Mouse (Mus musculus) embryo, embryonic 10 days (tissue): Measurements from ENCODE around the gene Spred3.

Experiments
- DNase-seq: peaks from one replicate; pipeline ENCODE4 v3.0.0-alpha.2; 2015; ENCODE audit warnings: low spot score

The Spred3 gene

DNA sequence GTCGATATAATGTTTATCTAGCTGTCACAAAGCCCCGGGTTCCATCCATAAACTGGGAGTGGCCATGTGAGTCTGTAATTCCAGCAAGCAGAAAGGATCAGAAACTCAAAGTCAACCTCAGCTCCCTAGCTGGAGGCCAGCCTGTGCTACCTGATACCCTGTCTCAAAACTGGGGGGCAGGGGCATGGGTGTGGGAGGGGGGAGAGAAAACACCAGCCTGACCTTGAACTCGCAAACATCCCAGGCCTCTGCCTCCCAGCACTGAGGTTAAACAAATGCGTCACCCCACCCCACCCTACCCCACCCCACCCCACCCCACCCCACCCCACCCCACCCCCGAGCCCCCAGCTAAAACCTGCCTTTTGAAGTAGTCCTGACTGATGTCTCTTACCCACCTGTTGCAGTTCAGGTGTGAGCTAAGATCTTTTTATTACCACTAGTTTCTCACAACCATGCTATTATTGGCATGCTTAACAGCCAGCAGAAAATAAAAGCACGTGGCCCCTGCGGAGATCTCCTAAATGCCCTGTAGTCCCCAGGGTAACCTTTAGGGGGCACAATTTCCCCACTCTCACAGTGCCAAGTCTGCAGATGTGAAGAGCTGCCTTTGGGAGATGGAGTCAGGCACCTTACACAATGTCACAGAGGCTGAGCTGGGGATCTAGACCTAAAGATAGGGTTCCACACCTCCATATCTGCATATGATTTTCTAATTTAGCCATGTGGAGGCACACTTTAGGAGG is 43.9 kb downstream of the Spred3 start:
- DNase-seq, result peak; percentile 65

DNA sequence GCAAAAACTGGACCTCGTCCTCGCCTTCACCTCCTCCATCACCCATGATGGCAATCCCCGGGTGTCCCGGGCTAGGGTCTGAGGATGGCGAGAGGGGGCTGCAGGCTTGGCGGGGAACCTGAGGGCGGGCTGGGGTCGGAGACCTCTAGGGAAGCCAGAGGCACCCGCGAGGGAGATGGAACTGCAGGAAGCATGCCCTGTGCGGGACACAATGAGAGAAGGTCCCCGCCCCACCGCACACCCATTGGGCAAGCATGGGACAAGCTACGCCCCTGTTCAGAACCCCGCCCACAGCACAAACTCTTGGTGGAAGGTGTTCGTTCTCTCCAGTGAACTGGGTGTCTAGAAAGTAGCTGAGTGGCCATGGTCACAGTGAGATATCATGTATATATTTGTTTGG is 45.2 kb downstream of the Spred3 start, which contains the start of gene Ryr1:
Gene Ryr1 (minus strand): TSS at position 210 of the 400 bp plus-strand sequence.
- peak; percentile 91 for DNase-seq

DNA sequence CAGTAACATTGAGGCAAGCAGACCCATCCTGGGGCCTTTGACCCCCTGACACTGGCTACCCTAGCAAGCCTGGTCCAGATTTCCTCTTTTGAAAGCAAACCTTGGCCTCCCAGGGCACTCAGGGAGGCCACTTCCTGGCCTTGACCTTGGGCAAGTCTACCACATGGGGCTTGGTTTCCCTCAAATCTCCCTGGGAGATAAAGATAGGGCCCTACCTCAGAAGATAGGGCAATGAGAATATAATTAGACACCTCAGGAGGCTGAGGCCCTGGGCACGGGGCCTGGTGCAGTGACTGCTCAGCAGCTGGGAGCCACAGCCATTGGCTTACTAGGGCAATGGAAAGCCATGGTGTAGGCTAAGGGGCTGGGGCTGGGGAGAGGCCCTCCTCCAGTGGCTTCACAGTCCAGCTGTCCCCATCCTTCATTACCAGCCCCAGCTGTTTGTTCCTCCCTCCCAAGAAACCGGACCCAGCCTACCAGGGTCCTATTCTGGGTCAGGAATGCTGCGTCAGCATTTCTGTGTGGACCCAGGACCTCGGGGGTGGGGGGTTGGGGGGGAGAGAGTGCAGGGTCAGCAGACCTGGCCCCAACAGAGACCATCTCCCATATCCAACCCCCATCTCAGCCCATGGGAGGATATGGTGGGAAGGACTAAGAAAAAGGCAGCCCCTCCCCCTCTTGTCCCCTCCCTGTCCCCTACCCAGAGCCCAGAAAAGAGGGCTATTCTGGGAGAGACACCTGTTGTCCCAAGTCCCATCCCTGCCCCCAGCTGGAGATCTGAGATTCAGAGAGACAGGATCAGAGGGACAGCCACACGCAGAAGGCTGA is 46.5 kb downstream of the Spred3 start:
- DNase-seq, result no peak

DNA sequence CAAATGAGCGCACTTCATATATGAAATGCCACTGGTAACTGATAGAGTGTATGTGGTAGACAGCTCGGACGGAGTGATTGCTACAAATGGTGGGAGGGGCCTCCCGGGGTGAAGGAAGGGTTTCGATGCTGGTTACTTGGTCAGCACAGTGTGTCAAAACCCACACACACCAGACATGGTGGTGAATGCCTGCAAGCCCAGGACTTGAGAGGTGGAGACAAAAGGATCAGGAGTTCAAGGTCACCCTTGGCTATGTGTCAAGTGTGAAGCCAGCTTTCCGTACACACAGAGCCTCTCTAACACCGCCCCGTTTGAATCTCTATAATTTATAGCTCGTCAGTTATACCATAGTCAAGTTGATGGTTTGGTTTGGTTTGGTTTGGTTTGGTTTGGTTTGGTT is 47.4 kb downstream of the Spred3 start:
- no peak for DNase-seq

- no peak for DNase-seq
These were observed 50.7 kb downstream of the Spred3 start for GRCm38 (mm10) chr7:29119526-29119925.

- peak; percentile 49 for DNase-seq
These were observed 51.9 kb downstream of the Spred3 start for GRCm38 (mm10) chr7:29118142-29118851.

GRCm38 (mm10) chr7:29108992-29109955 is 60.9 kb downstream of the Spred3 start:
- peak; percentile 63 for DNase-seq
